Mouse (Mus musculus): ENCODE data around the gene Irs1. TPM values are rescaled to one million over a fixed set of nuclear protein-coding genes. Genes with fewer than 3 reads are reported as not detected.
A peak's percentile ranks its signal among the peaks of the same experiment; 100 is the strongest.

Gene Irs1
- polyA plus RNA-seq, 1 experiment from 2014 or later, result 3.8 TPM

DNA sequence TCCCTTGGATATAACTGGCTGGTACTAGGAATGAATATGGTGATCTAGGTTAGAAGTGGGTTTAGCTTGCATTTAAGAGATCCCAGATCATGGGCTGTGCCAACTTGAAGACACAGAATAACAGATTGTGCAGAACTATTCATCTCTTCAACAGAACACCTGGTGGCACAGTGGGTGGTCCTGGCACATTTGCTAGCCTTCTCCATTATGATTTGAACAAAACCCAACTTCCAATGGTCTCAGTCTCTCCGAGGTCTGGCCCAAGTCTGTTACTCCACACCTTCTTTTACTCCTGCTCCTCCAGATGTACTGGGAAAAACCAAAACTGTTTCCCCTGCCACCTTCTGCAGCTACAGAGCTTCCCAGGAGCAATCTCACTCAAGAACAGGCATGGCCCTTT lies 28.9 kb downstream of the Irs1 start:
- ATAC-seq (ENCODE audit: low FRiP score, low TSS enrichment), result no peak
- H3K9me3 ChIP-seq (ENCODE audit: control insufficient read depth, low read length), result no peaks in the 10 kb centered on the region
- no peak overlapping the region for H3K4me2 ChIP-seq (replicated peaks; ENCODE audit: low read depth, low read length)
- 65% methylated on average over 1 of the region's 1 CpGs for WGBS
- H3K9ac ChIP-seq (ENCODE audit: low read depth, low read length), result no peak overlapping the region
- no peaks in the 10 kb centered on the region for H3K36me3 ChIP-seq (ENCODE audit: control insufficient read depth, insufficient read depth, low read length)
- H3K4me3 ChIP-seq (ENCODE audit: low read length), result no peak overlapping the region
- peaks cover 4% of the 10 kb centered on the region; the same call in 1 of the 2 replicates for H3K4me1 ChIP-seq (ENCODE audit: control insufficient read depth, insufficient read depth, low read length)
- no peaks in the 10 kb centered on the region for H3K27me3 ChIP-seq (ENCODE audit: control insufficient read depth, insufficient read depth, low read length)
- no peak overlapping the region for H3K27ac ChIP-seq (ENCODE audit: low read depth, low read length)

DNA sequence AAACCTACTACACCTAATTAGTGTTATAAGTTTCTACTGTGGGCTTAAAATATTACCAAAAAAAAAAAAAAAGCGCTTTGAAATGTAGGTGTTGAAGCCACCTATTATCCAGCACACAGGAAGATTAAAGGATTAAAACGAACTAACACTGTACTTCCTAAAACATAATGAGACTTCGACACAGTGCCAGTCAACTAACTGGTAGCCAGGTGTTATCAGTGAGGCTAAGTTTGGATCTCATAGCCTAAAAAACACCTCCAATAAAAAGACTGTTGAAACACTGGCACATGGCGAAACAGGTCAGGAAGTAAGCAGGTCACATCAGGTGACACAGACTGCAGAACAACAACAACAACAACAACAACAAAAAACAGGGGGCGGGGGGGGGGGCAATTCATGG lies 29.6 kb downstream of the Irs1 start:
- no peak overlapping the region for H3K9ac ChIP-seq (ENCODE audit: low read depth, low read length)
- H3K9me3 ChIP-seq (ENCODE audit: control insufficient read depth, low read length), result no peaks in the 10 kb centered on the region
- no peak overlapping the region for H3K4me3 ChIP-seq (ENCODE audit: low read length)
- H3K36me3 ChIP-seq (ENCODE audit: control insufficient read depth, insufficient read depth, low read length), result no peaks in the 10 kb centered on the region
- H3K27ac ChIP-seq (ENCODE audit: low read depth, low read length), result no peak overlapping the region
- H3K4me2 ChIP-seq (replicated peaks; ENCODE audit: low read depth, low read length), result no peak overlapping the region
- WGBS, result 75% methylated on average over 5 of the region's 5 CpGs
- no peaks in the 10 kb centered on the region; the same call in 1 of the 2 replicates for H3K4me1 ChIP-seq (ENCODE audit: control insufficient read depth, insufficient read depth, low read length)
- ATAC-seq (ENCODE audit: low FRiP score, low TSS enrichment), result no peak
- H3K27me3 ChIP-seq (ENCODE audit: control insufficient read depth, insufficient read depth, low read length), result no peaks in the 10 kb centered on the region

DNA sequence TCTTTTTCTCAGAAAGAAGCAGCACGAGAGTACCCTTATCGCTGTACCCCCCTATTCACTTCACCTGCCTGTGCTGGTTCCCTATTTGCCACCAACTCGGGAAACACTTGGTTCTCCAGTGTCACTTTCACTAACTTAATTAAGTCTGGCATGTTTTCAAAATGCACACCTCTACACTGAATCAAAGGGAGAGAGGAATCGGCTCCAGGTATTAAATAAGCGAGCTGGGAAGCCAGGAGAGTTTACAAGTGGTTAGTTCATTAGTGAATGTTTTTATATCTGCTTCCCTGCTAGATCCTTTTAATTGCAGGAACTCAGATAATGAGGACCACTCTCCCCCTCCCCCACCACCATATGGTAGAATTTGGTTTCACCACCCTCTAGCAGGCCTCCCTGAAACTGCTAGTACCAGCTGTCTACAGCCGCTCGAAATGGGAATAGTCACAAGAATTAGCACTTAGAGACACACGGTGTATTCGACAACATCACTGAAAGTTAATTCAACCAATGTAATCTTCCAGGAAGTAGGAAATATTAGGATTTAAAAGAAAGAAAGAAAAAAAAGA lies 30.1 kb downstream of the Irs1 start:
- no peak for ATAC-seq (ENCODE audit: low FRiP score, low TSS enrichment)
- Histone ChIP-seq H3K4me3 (ENCODE audit: low read length) (no peak overlapping the region), H3K9me3 (ENCODE audit: control insufficient read depth, low read length) (no peaks in the 10 kb centered on the region), H3K27ac (ENCODE audit: low read depth, low read length) (no peak overlapping the region), H3K4me1 (ENCODE audit: control insufficient read depth, insufficient read depth, low read length) (no peaks in the 10 kb centered on the region; the same call in 1 of the 2 replicates), H3K27me3 (ENCODE audit: control insufficient read depth, insufficient read depth, low read length) (no peaks in the 10 kb centered on the region), H3K4me2 (replicated peaks; ENCODE audit: low read depth, low read length) (no peak overlapping the region), H3K36me3 (ENCODE audit: control insufficient read depth, insufficient read depth, low read length) (no peaks in the 10 kb centered on the region), H3K9ac (ENCODE audit: low read depth, low read length) (no peak overlapping the region)
- 41% methylated on average over 9 of the region's 9 CpGs for WGBS

DNA sequence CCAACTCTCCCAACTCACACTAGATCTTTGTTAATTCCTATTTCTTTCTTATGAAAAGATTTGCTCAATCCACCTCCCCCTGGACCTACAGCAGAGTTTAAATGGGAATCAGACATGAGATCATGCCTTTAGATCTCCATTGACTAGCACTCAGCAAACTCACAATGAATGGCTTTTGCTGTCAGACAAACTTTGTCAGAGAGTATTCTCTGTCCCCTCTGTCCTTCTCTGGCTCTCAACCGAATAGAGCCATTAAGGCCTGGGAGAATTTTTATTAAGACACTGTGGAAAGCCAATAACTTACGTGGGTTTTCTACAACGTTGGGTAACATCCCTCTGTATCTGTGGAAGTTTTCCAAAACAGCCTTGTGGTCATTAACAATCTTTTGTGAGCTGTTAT lies 31.2 kb downstream of the Irs1 start:
- Histone ChIP-seq H3K27me3 (ENCODE audit: control insufficient read depth, insufficient read depth, low read length) (no peaks in the 10 kb centered on the region), H3K27ac (ENCODE audit: low read depth, low read length) (no peak overlapping the region), H3K4me1 (ENCODE audit: control insufficient read depth, insufficient read depth, low read length) (no peaks in the 10 kb centered on the region; the same call in 1 of the 2 replicates), H3K36me3 (ENCODE audit: control insufficient read depth, insufficient read depth, low read length) (no peaks in the 10 kb centered on the region), H3K9me3 (ENCODE audit: control insufficient read depth, low read length) (no peaks in the 10 kb centered on the region), H3K9ac (ENCODE audit: low read depth, low read length) (no peak overlapping the region), H3K4me3 (ENCODE audit: low read length) (no peak overlapping the region), H3K4me2 (replicated peaks; ENCODE audit: low read depth, low read length) (no peak overlapping the region)
- 78% methylated on average over 3 of the region's 3 CpGs for WGBS
- ATAC-seq (ENCODE audit: low FRiP score, low TSS enrichment), result no peak

DNA sequence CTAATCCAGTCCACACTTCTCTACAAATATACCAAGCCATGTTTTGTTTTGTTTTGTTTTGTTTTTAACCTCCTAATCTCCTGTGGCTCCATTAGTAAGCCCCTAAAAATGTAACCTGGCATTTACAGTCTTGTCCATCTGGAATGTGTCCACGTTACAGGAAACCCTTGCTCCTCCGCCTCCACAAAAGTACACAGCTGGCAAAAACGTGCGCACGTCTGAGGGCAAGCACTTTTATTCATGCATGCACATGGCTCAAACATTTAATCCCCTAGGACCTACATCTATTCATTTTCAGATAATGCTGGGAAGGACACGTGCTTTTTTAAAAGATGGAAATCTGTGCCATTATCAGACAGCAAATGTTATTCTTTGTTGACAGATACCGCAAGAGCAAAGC lies 32.9 kb downstream of the Irs1 start:
- Histone ChIP-seq H3K36me3 (ENCODE audit: control insufficient read depth, insufficient read depth, low read length) (no peaks in the 10 kb centered on the region), H3K27me3 (ENCODE audit: control insufficient read depth, insufficient read depth, low read length) (no peaks in the 10 kb centered on the region), H3K9me3 (ENCODE audit: control insufficient read depth, low read length) (no peaks in the 10 kb centered on the region), H3K4me3 (ENCODE audit: low read length) (no peak overlapping the region), H3K9ac (ENCODE audit: low read depth, low read length) (no peak overlapping the region), H3K27ac (ENCODE audit: low read depth, low read length) (no peak overlapping the region), H3K4me2 (replicated peaks; ENCODE audit: low read depth, low read length) (no peak overlapping the region), H3K4me1 (ENCODE audit: control insufficient read depth, insufficient read depth, low read length) (no peaks in the 10 kb centered on the region; the same call in 1 of the 2 replicates)
- ATAC-seq (ENCODE audit: low FRiP score, low TSS enrichment), result no peak
- 44% methylated on average over 7 of the region's 7 CpGs for WGBS

DNA sequence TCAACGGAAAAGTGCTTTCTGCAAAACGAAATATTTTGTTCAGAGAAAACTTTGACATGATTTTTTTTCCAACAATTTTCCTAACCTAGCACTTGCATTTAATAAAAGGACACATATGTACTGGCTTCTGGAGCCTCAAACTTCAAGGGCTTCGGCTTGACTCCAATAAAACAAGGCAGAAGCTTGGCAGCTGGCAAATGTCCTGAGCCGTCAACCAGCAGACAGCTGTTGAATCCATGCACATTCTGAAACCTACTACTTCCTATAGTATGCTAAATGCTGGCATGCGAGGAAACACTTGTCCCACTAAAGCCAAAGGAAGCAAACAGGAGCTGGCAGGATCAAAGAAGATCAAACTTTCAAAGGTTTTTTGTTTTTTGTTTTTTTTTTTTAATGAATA lies 33.8 kb downstream of the Irs1 start:
- no peak for ATAC-seq (ENCODE audit: low FRiP score, low TSS enrichment)
- H3K4me3 ChIP-seq (ENCODE audit: low read length), result no peak overlapping the region
- H3K4me1 ChIP-seq (ENCODE audit: control insufficient read depth, insufficient read depth, low read length), result no peaks in the 10 kb centered on the region; the same call in 1 of the 2 replicates
- H3K9ac ChIP-seq (ENCODE audit: low read depth, low read length), result no peak overlapping the region
- no peaks in the 10 kb centered on the region for H3K36me3 ChIP-seq (ENCODE audit: control insufficient read depth, insufficient read depth, low read length)
- H3K9me3 ChIP-seq (ENCODE audit: control insufficient read depth, low read length), result no peaks in the 10 kb centered on the region
- WGBS, result 38% methylated on average over 5 of the region's 5 CpGs
- H3K27ac ChIP-seq (ENCODE audit: low read depth, low read length), result no peak overlapping the region
- H3K27me3 ChIP-seq (ENCODE audit: control insufficient read depth, insufficient read depth, low read length), result no peaks in the 10 kb centered on the region
- H3K4me2 ChIP-seq (replicated peaks; ENCODE audit: low read depth, low read length), result no peak overlapping the region

DNA sequence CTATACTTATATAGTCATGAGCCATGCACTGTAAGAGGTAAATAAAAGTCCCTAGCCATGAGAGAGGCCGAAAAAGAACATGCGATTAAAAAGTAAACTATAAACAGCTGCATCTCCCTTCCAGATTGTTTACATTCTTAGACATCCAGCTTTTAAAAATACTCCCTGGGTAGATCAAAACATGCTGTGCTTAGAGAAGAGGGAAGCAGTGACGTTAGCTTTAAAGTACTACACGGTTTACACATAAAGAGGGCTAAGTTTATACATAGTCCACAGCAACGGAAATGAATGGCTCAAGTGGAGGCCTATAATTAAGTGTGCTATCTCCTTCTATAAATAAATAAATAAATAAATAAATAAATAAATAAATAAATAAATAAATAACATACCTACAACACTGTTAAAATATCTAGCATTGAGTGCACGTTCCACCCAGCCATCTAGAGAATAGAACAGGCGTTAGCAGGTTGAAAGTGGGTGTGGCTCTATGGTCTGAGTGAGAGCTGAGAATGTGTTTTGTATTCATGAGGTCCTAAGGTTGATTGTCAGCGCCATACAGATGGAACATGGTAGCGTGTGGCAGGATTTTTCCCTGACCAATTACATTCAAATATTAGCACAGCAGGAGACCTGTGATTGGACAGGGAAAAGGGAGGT lies 37.3 kb downstream of the Irs1 start:
- ATAC-seq (ENCODE audit: low FRiP score, low TSS enrichment), result no peak
- no peak overlapping the region for H3K9ac ChIP-seq (ENCODE audit: low read depth, low read length)
- 78% methylated on average over 9 of the region's 9 CpGs for WGBS
- no peaks in the 10 kb centered on the region for H3K36me3 ChIP-seq (ENCODE audit: control insufficient read depth, insufficient read depth, low read length)
- no peaks in the 10 kb centered on the region; the same call in 1 of the 2 replicates for H3K4me1 ChIP-seq (ENCODE audit: control insufficient read depth, insufficient read depth, low read length)
- H3K9me3 ChIP-seq (ENCODE audit: control insufficient read depth, low read length), result no peaks in the 10 kb centered on the region
- no peak overlapping the region for H3K4me3 ChIP-seq (ENCODE audit: low read length)
- H3K4me2 ChIP-seq (replicated peaks; ENCODE audit: low read depth, low read length), result no peak overlapping the region
- no peak overlapping the region for H3K27ac ChIP-seq (ENCODE audit: low read depth, low read length)
- no peaks in the 10 kb centered on the region for H3K27me3 ChIP-seq (ENCODE audit: control insufficient read depth, insufficient read depth, low read length)

DNA sequence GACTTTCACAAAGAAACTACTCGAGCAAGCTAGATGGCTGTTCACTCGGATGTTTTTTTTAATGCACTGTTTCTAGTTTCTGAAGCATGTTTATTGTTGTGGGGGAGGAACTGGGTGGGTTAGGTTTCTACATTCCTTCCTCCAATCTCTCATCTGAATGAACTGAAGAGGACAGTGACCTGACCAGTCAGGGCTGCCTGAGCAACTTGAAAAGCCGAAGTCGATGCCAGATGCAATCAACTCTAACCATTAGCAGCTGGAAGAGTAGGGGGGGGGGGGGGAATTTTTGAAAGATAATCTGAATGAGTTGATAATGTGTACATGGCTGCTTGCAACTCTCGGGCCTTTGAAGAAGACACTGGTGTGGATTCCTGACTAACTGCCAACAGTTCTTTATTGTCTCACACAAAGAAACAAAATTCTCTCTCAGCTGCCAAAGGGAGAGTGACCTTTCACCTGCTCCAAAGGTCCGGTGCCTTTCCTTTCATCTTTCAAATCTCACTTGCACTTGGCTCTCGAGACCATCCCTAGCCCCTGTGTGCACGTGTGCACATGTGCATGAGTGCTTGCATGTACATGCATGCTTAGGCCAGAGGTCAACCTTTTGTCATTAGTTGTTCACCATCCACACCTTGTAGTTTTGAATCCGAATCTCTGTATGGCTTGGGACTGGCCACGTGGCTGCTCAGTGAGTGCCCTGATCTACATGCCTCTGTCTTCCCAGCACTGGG lies 43.8 kb downstream of the Irs1 start:
- 34% methylated on average over 10 of the region's 10 CpGs for WGBS
- H3K27me3 ChIP-seq (ENCODE audit: control insufficient read depth, insufficient read depth, low read length), result no peaks in the 10 kb centered on the region
- H3K9ac ChIP-seq (ENCODE audit: low read depth, low read length), result no peak overlapping the region
- H3K4me2 ChIP-seq (replicated peaks; ENCODE audit: low read depth, low read length), result no peak overlapping the region
- H3K27ac ChIP-seq (ENCODE audit: low read depth, low read length), result peak overlapping the region; percentile 11; the same call in 1 of the 2 replicates
- H3K4me3 ChIP-seq (ENCODE audit: low read length), result no peak overlapping the region
- no peaks in the 10 kb centered on the region for H3K9me3 ChIP-seq (ENCODE audit: control insufficient read depth, low read length)
- H3K4me1 ChIP-seq (ENCODE audit: control insufficient read depth, insufficient read depth, low read length), result peaks cover 12% of the 10 kb centered on the region; the same call in 1 of the 2 replicates
- no peaks in the 10 kb centered on the region for H3K36me3 ChIP-seq (ENCODE audit: control insufficient read depth, insufficient read depth, low read length)
- ATAC-seq (ENCODE audit: low FRiP score, low TSS enrichment), result peak; percentile 90; the same call in 1 of the 2 replicates

DNA sequence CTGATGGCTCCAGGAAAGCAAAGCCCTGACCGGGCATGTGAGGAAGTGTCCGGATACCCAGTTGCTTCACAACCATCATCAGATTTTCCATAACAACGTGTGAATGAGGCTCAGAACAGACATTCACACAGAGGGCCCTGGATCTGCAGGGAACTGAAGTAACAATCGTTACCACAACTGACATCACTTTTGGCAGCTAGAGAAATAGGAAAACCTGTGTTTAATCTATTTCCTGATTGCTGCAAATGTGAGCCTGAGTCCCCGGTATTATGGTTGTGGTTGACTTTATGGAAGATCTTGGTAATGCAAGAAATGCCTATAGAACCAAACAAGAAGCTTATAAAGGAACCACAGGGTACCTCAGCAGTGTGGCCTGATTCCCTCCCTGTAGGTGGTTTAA lies 46.2 kb downstream of the Irs1 start:
- Histone ChIP-seq H3K27me3 (ENCODE audit: control insufficient read depth, insufficient read depth, low read length) (no peaks in the 10 kb centered on the region), H3K9me3 (ENCODE audit: control insufficient read depth, low read length) (no peaks in the 10 kb centered on the region), H3K4me1 (ENCODE audit: control insufficient read depth, insufficient read depth, low read length) (peaks cover 12% of the 10 kb centered on the region; the same call in 1 of the 2 replicates), H3K36me3 (ENCODE audit: control insufficient read depth, insufficient read depth, low read length) (no peaks in the 10 kb centered on the region), H3K4me3 (ENCODE audit: low read length) (no peak overlapping the region), H3K4me2 (replicated peaks; ENCODE audit: low read depth, low read length) (no peak overlapping the region), H3K9ac (ENCODE audit: low read depth, low read length) (no peak overlapping the region), H3K27ac (ENCODE audit: low read depth, low read length) (no peak overlapping the region)
- ATAC-seq (ENCODE audit: low FRiP score, low TSS enrichment), result no peak
- 91% methylated on average over 5 of the region's 5 CpGs for WGBS

Measured in kidney, embryonic 14.5 days (tissue).